Comparison of ENCODE assay signal across 8 mouse cellular contexts in the genomic region with DNA sequence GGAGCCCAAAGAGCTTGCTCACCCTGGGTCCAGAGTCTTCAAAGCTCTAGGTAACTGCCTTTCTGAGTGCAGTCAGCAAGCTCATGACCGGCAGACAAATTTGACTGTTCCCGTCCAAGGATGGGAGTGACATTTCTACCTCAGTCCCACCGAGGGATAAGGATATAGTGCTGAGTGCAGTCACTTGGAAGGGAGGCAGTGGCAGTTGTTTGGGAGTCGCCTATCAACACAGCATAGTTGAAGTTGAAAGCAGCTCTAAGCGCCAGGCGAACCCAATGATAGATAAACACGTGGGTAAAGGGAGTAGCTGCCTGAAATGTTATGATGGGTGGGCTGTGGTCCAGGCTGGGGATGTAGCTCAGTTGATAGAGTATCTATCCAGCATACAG. TPM values are rescaled to one million over a fixed set of nuclear protein-coding genes. Genes with fewer than 3 reads are reported as not detected.
DNase-seq lines count a peak whose midpoint lies in the region; ATAC-seq and TF ChIP-seq lines count a peak whose summit lies in the region.

No protein-coding gene starts in this region.

- no peak overlapping the region for H3K9ac ChIP-seq in liver, embryonic 15.5 days
- H3K9ac ChIP-seq in stomach, postnatal 0 days (ENCODE audit: low read length), result no peak overlapping the region

- no peak overlapping the region for H3K27ac ChIP-seq in cerebellum, adult 2 months (ENCODE audit: insufficient read depth, low read length)
- no peak overlapping the region for H3K27ac ChIP-seq in thymus, adult 2 months (ENCODE audit: control insufficient read depth, insufficient read depth, low read length)
- H3K27ac ChIP-seq in liver, embryonic 15.5 days (replicated peaks), result 0 out of 2 replicates have a peak overlapping the region, but pooled peaks have one; percentile 19
- no peak overlapping the region for H3K27ac ChIP-seq in stomach, postnatal 0 days (replicated peaks)

- H3K4me2 ChIP-seq in liver, embryonic 15.5 days, result peak overlapping the region; percentile 75
- peak overlapping the region; percentile 48; the same call in 1 of the 2 replicates for H3K4me2 ChIP-seq in stomach, postnatal 0 days (replicated peaks; ENCODE audit: low read depth)

- peak; percentile 25 for ATAC-seq in liver, embryonic 15.5 days (ENCODE audit: insufficient read depth)
- peak; percentile 8; the same call in 1 of the 2 replicates for ATAC-seq in stomach, postnatal 0 days (ENCODE audit: low FRiP score, low TSS enrichment)

- DNase-seq in cerebellum, adult 2 months, result no peak
- DNase-seq in cerebellum, postnatal 14 days, result no peak
- no peak for DNase-seq in thymus, adult 2 months
- DNase-seq in thymus, postnatal 36 days, result no peak
- DNase-seq in stomach, postnatal 0 days (ENCODE audit: low spot score), result no peak
- no peak for DNase-seq in right cerebral cortex, postnatal 36 days (ENCODE audit: low spot score in 2 of 2)
- DNase-seq in spleen, adult 18-20 months, result no peak

- H3K36me3 ChIP-seq in thymus, adult 2 months (ENCODE audit: control insufficient read depth, insufficient read depth, low read length), result peaks cover 9% of the 10 kb centered on the region
- peaks cover 6% of the 10 kb centered on the region for H3K36me3 ChIP-seq in liver, embryonic 15.5 days (replicated peaks)
- H3K36me3 ChIP-seq in stomach, postnatal 0 days (ENCODE audit: control insufficient read depth, insufficient read depth, low read length), result no peaks in the 10 kb centered on the region

- peak overlapping the region; percentile 15 for H3K4me3 ChIP-seq in cerebellum, adult 2 months (replicated peaks; ENCODE audit: insufficient read depth, low read depth, low read length)
- H3K4me3 ChIP-seq in thymus, adult 2 months (ENCODE audit: control insufficient read depth, insufficient read depth, low read length), result 0 out of 2 replicates have a peak overlapping the region, but pooled peaks have one; percentile 83
- H3K4me3 ChIP-seq in liver, embryonic 15.5 days (replicated peaks), result peak overlapping the region; percentile 63
- no peak overlapping the region for H3K4me3 ChIP-seq in stomach, postnatal 0 days (ENCODE audit: low read depth, low read length)

- TF ChIP-seq CTCF in cerebellum, adult 2 months (IDR thresholded peaks at IDR 0.05; ENCODE audit: borderline replicate concordance, insufficient read depth, low read depth, low read length), result no peak
- TF ChIP-seq CTCF in thymus, adult 2 months (IDR thresholded peaks at IDR 0.05; ENCODE audit: borderline replicate concordance, control insufficient read depth, extremely low read depth, insufficient read depth, low read length, poor library complexity), result no peak
- no peak for TF ChIP-seq CTCF in stomach, postnatal 0 days (IDR thresholded peaks at IDR 0.05; ENCODE audit: low read depth)

- H3K27me3 ChIP-seq in cerebellum, adult 2 months (ENCODE audit: control insufficient read depth, insufficient read depth, low read length), result no peaks in the 10 kb centered on the region
- H3K27me3 ChIP-seq in thymus, adult 2 months (ENCODE audit: control insufficient read depth, insufficient read depth, low read length), result no peaks in the 10 kb centered on the region
- H3K27me3 ChIP-seq in liver, embryonic 15.5 days, result no peaks in the 10 kb centered on the region
- H3K27me3 ChIP-seq in stomach, postnatal 0 days (ENCODE audit: control insufficient read depth, insufficient read depth, low read length), result no peaks in the 10 kb centered on the region

- no peak for TF ChIP-seq POLR2A in cerebellum, adult 2 months (IDR thresholded peaks at IDR 0.05; ENCODE audit: borderline replicate concordance, insufficient read depth, low read length)
- no peak for TF ChIP-seq POLR2A in thymus, adult 2 months (IDR thresholded peaks at IDR 0.05; ENCODE audit: control insufficient read depth, extremely low read depth, insufficient read depth, low read length, poor library complexity)

- TF ChIP-seq EP300 in stomach, postnatal 0 days (optimal IDR thresholded peaks at IDR 0.05), result no peak

- H3K4me1 ChIP-seq in cerebellum, adult 2 months (ENCODE audit: control insufficient read depth, insufficient read depth, low read length), result no peaks in the 10 kb centered on the region; the same call in 1 of the 2 replicates
- peaks cover 6% of the 10 kb centered on the region for H3K4me1 ChIP-seq in thymus, adult 2 months (replicated peaks; ENCODE audit: control insufficient read depth, insufficient read depth, low read length)
- H3K4me1 ChIP-seq in liver, embryonic 15.5 days (replicated peaks), result peaks cover 14% of the 10 kb centered on the region
- no peaks in the 10 kb centered on the region for H3K4me1 ChIP-seq in stomach, postnatal 0 days (replicated peaks; ENCODE audit: control insufficient read depth, insufficient read depth)

- H3K9me3 ChIP-seq in liver, embryonic 15.5 days (replicated peaks), result no peaks in the 10 kb centered on the region
- H3K9me3 ChIP-seq in stomach, postnatal 0 days (ENCODE audit: control insufficient read depth, low read length), result no peaks in the 10 kb centered on the region

- 8% methylated on average over 7 of the region's 7 CpGs for WGBS in cerebellum, adult 2 months
- WGBS in thymus, adult 2 months, result 53% methylated on average over 7 of the region's 7 CpGs
- 19% methylated on average over 7 of the region's 7 CpGs for WGBS in liver, embryonic 15.5 days (ENCODE audit: insufficient replicate concordance)
- 21% methylated on average over 7 of the region's 7 CpGs for WGBS in stomach, postnatal 0 days

RNA-seq across cellular contexts. Expression of a gene that starts 52.5 kb away (rescaled TPM):
- 0.36 and 0.38 TPM in 2 replicates for polyA plus RNA-seq in cerebellum, adult 2 months (2012; rRNA removed)
- 90.5 and 92.3 TPM in 2 replicates for polyA plus RNA-seq in thymus, adult 2 months (2012; rRNA removed)
- 2.3 and 2.4 TPM in 2 replicates for polyA plus RNA-seq in liver, embryonic 15.5 days (2015; fragmentation: Nextera tagmentation; extraction: Ambion mirVana)
- 4.1 and 4.5 TPM in 2 replicates for polyA plus RNA-seq in stomach, postnatal 0 days (2015; fragmentation: Nextera tagmentation; extraction: Ambion mirVana)

Comparison
In these comparisons a context has a peak if more than half of its experiments do, and no peak if none do; other contexts are left out.
1. RNA of a gene that starts 52.5 kb away (polyA plus RNA-seq): 90.5 to 92.3 TPM in thymus, adult 2 months; 4.1 to 4.5 TPM in stomach, postnatal 0 days, 2.3 to 2.4 TPM in liver, embryonic 15.5 days and 0.36 to 0.38 TPM in cerebellum, adult 2 months; every median in the first group is over 10 times any median in the second.